Mouse (Mus musculus): ENCODE data around the gene Ano6.

DNA sequence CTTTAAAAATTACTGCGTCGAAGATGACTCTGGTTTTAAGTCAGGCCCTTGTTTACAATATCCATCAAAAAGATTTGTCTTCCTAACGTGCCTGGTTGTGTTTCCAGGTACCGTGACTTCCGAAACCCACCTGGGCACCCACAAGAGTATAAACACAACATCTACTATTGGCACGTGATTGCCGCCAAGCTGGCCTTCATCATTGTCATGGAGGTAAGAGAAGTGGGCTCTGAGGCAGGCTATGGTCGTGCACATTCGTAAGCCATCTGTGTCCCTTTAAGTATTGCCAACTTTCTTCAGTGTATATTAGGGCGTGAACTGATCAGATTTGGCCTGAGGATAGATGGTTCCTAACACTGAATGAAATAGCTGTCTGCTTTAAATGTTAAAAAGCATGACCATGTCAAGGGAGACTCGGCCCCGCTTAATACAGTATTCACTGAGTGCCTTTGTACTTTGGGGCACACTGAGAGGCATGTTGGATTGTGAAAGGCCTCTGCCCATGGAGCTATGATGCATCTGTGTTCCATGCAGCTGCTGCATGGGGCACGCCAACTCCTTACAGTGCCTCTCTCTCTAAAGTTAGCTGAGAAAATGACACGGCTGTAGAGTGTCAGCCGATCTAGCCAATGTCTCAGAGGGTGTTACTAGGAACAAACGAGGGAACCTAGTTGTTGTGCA lies 177.0 kb downstream of the Ano6 start:
- TF ChIP-seq POLR2A (IDR thresholded peaks at IDR 0.05; ENCODE audit: borderline replicate concordance, control insufficient read depth, low read depth, low read length) (no peak), CTCF (IDR thresholded peaks at IDR 0.05; ENCODE audit: control insufficient read depth, insufficient read depth, low read length) (no peak)

Data from bone marrow, adult 2 months (tissue).